Mouse (Mus musculus): ENCODE data around the gene Map4k5.

Gene Map4k5

GRCm38 (mm10) chr12:69788380-69788779 lies 104.6 kb downstream of the Map4k5 start:
- DNase-seq (ENCODE audit: low read depth, low spot score) = no peak

GRCm38 (mm10) chr12:69785471-69785870 lies 107.5 kb downstream of the Map4k5 start:
- DNase-seq (ENCODE audit: low read depth, low spot score) = no peak

- DNase-seq (ENCODE audit: low read depth, low spot score) = peak; percentile 82
Measured at GRCm38 (mm10) chr12:69783247-69784025, 109.6 kb downstream of the Map4k5 start.

- DNase-seq (ENCODE audit: low read depth, low spot score) = no peak
Measured at GRCm38 (mm10) chr12:69781935-69782650, 110.9 kb downstream of the Map4k5 start.

- DNase-seq (ENCODE audit: low read depth, low spot score) = no peak
Measured at GRCm38 (mm10) chr12:69781480-69781879, 111.5 kb downstream of the Map4k5 start.

GRCm38 (mm10) chr12:69777957-69778356 lies 115.0 kb downstream of the Map4k5 start:
- no peak for DNase-seq (ENCODE audit: low read depth, low spot score)

- DNase-seq (ENCODE audit: low read depth, low spot score) = no peak
Measured at GRCm38 (mm10) chr12:69777341-69777730, 115.7 kb downstream of the Map4k5 start.

- no peak for DNase-seq (ENCODE audit: low read depth, low spot score)
Measured at GRCm38 (mm10) chr12:69776607-69777340, 116.2 kb downstream of the Map4k5 start.

GRCm38 (mm10) chr12:69768841-69769240 lies 124.2 kb downstream of the Map4k5 start:
- no peak for DNase-seq (ENCODE audit: low read depth, low spot score)

- no peak for DNase-seq (ENCODE audit: low read depth, low spot score)
Measured at GRCm38 (mm10) chr12:69767476-69768258, 125.3 kb downstream of the Map4k5 start.

- DNase-seq (ENCODE audit: low read depth, low spot score) = no peak
Measured at GRCm38 (mm10) chr12:69766185-69766904, 126.7 kb downstream of the Map4k5 start.

- DNase-seq (ENCODE audit: low read depth, low spot score) = no peak
Measured at GRCm38 (mm10) chr12:69765543-69765942, 127.5 kb downstream of the Map4k5 start.

- DNase-seq (ENCODE audit: low read depth, low spot score) = no peak
Measured at GRCm38 (mm10) chr12:69761603-69762002, 131.4 kb downstream of the Map4k5 start.

GRCm38 (mm10) chr12:69760743-69761406 lies 132.1 kb downstream of the Map4k5 start:
- no peak for DNase-seq (ENCODE audit: low read depth, low spot score)

- no peak for DNase-seq (ENCODE audit: low read depth, low spot score)
Measured at GRCm38 (mm10) chr12:69760014-69760413, 133.0 kb downstream of the Map4k5 start.

- peak; percentile 86 for DNase-seq (ENCODE audit: low read depth, low spot score)
Measured at GRCm38 (mm10) chr12:69759267-69759885, 133.6 kb downstream of the Map4k5 start.

- DNase-seq (ENCODE audit: low read depth, low spot score) = peak; percentile 62
Measured at GRCm38 (mm10) chr12:69758221-69759185, 134.5 kb downstream of the Map4k5 start.

GRCm38 (mm10) chr12:69757418-69758141 lies 135.4 kb downstream of the Map4k5 start:
- peak; percentile 94 for DNase-seq (ENCODE audit: low read depth, low spot score)
